Mouse (Mus musculus): Measurements from ENCODE around the gene Ugt2b1. TPM values are rescaled to one million over a fixed set of nuclear protein-coding genes. Genes with fewer than 3 reads are reported as not detected.

The Ugt2b1 gene
- total and polyA plus RNA-seq, 2 experiments: 81.8 to 562 TPM

DNA sequence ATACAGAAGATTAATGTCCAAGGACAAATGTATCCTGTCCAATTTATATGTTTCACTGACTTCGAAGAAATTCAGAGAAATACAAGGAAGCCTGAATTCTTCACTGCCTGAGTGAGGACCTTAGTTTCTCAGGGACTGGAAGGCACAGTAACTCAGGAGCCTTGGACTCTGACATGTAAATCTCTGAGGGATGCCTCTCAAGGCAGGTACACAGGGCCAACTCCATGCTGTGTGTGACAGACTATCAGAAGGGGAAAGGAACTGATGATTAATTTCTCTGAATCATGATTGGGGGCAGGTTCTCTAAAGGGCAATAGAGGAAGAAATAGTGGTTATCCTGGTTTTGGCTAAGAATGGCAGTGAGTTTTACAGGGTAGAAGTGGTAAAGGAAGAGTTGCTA lies 37.9 kb downstream of the Ugt2b1 start:
- no peak for DNase-seq (ENCODE audit: extremely low read depth, low read depth, low spot score)
- no peak overlapping the region for H3K27ac ChIP-seq (replicated peaks; ENCODE audit: insufficient read depth, low read depth, low read length)
- H3K4me1 ChIP-seq (ENCODE audit: control insufficient read depth, insufficient read depth, low read length): peaks cover 6% of the 10 kb centered on the region; the same call in 1 of the 2 replicates
- no peak overlapping the region for H3K4me3 ChIP-seq (ENCODE audit: insufficient read depth, low read depth, low read length)
- no peak for TF ChIP-seq CTCF (IDR thresholded peaks at IDR 0.05; ENCODE audit: low read depth, low read length)
- TF ChIP-seq POLR2A (IDR thresholded peaks at IDR 0.05; ENCODE audit: extremely low read depth, insufficient read depth, low read length): no peak
- no peaks in the 10 kb centered on the region for H3K79me2 ChIP-seq (ENCODE audit: control insufficient read depth, insufficient read depth, low read length)
- no peak overlapping the region for H3K9ac ChIP-seq (ENCODE audit: low read depth, low read length)
- H3K27me3 ChIP-seq (ENCODE audit: control insufficient read depth, insufficient read depth, low read length): no peaks in the 10 kb centered on the region
- 52% methylated on average over 1 of the region's 1 CpGs for WGBS
- peaks cover 33% of the 10 kb centered on the region for H3K36me3 ChIP-seq (ENCODE audit: control insufficient read depth, insufficient read depth, low read length)

- 54% methylated on average over 1 of the region's 1 CpGs for WGBS
- DNase-seq (ENCODE audit: extremely low read depth, low read depth, low spot score): no peak
- no peaks in the 10 kb centered on the region for H3K27me3 ChIP-seq (ENCODE audit: control insufficient read depth, insufficient read depth, low read length)
- no peak overlapping the region for H3K4me3 ChIP-seq (ENCODE audit: insufficient read depth, low read depth, low read length)
- no peak overlapping the region for H3K9ac ChIP-seq (ENCODE audit: low read depth, low read length)
- H3K27ac ChIP-seq (replicated peaks; ENCODE audit: insufficient read depth, low read depth, low read length): no peak overlapping the region
- peaks cover 6% of the 10 kb centered on the region; the same call in 1 of the 2 replicates for H3K4me1 ChIP-seq (ENCODE audit: control insufficient read depth, insufficient read depth, low read length)
- peaks cover 24% of the 10 kb centered on the region for H3K36me3 ChIP-seq (ENCODE audit: control insufficient read depth, insufficient read depth, low read length)
- no peak for TF ChIP-seq POLR2A (IDR thresholded peaks at IDR 0.05; ENCODE audit: extremely low read depth, insufficient read depth, low read length)
- no peak for TF ChIP-seq CTCF (IDR thresholded peaks at IDR 0.05; ENCODE audit: low read depth, low read length)
- H3K79me2 ChIP-seq (ENCODE audit: control insufficient read depth, insufficient read depth, low read length): no peaks in the 10 kb centered on the region
Measured at GRCm38 (mm10) chr5:86887081-86887480, 39.2 kb downstream of the Ugt2b1 start.

DNA sequence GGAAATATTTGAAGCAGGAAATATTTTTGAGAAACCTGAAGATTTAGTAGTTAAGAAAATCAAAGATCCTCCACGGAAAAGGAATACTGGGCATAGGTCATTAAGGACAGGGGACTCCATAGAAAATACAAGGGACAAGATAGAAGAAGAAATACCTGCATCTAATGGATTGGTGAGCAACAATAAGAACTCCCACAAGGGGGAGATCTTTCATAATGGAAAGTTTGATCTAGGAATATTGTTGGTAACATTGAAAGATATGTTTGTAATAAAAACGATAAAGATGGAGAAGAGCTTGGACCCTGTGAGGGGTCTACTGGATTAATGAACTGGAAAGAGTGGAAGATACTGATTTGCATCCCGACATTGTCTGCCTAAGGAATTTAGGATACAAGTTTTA lies 39.7 kb downstream of the Ugt2b1 start:
- peaks cover 6% of the 10 kb centered on the region; the same call in 1 of the 2 replicates for H3K4me1 ChIP-seq (ENCODE audit: control insufficient read depth, insufficient read depth, low read length)
- H3K9ac ChIP-seq (ENCODE audit: low read depth, low read length): no peak overlapping the region
- no peaks in the 10 kb centered on the region for H3K27me3 ChIP-seq (ENCODE audit: control insufficient read depth, insufficient read depth, low read length)
- no peaks in the 10 kb centered on the region for H3K79me2 ChIP-seq (ENCODE audit: control insufficient read depth, insufficient read depth, low read length)
- no peak overlapping the region for H3K27ac ChIP-seq (replicated peaks; ENCODE audit: insufficient read depth, low read depth, low read length)
- no peak overlapping the region for H3K4me3 ChIP-seq (ENCODE audit: insufficient read depth, low read depth, low read length)
- TF ChIP-seq POLR2A (IDR thresholded peaks at IDR 0.05; ENCODE audit: extremely low read depth, insufficient read depth, low read length) (no peak), CTCF (IDR thresholded peaks at IDR 0.05; ENCODE audit: low read depth, low read length) (peak; percentile 41; the same call in 1 of the 2 replicates)
- DNase-seq (ENCODE audit: extremely low read depth, low read depth, low spot score): peak; percentile 59
- WGBS: 17% methylated on average over 3 of the region's 3 CpGs
- H3K36me3 ChIP-seq (ENCODE audit: control insufficient read depth, insufficient read depth, low read length): peaks cover 22% of the 10 kb centered on the region

- no peak for TF ChIP-seq CTCF (IDR thresholded peaks at IDR 0.05; ENCODE audit: low read depth, low read length)
- no peak for TF ChIP-seq POLR2A (IDR thresholded peaks at IDR 0.05; ENCODE audit: extremely low read depth, insufficient read depth, low read length)
- no peaks in the 10 kb centered on the region for H3K27me3 ChIP-seq (ENCODE audit: control insufficient read depth, insufficient read depth, low read length)
- H3K79me2 ChIP-seq (ENCODE audit: control insufficient read depth, insufficient read depth, low read length): no peaks in the 10 kb centered on the region
- no peaks in the 10 kb centered on the region for H3K4me1 ChIP-seq (ENCODE audit: control insufficient read depth, insufficient read depth, low read length)
- 7% methylated on average over 1 of the region's 1 CpGs for WGBS
- no peak overlapping the region for H3K4me3 ChIP-seq (ENCODE audit: insufficient read depth, low read depth, low read length)
- no peaks in the 10 kb centered on the region for H3K36me3 ChIP-seq (ENCODE audit: control insufficient read depth, insufficient read depth, low read length)
- no peak for DNase-seq (ENCODE audit: extremely low read depth, low read depth, low spot score)
- H3K27ac ChIP-seq (replicated peaks; ENCODE audit: insufficient read depth, low read depth, low read length): no peak overlapping the region
- H3K9ac ChIP-seq (ENCODE audit: low read depth, low read length): no peak overlapping the region
Measured at GRCm38 (mm10) chr5:86871877-86872276, 54.5 kb downstream of the Ugt2b1 start.

Other genes with a start within 250 kb of the Ugt2b1 start
- 0.07 TPM in 1 of 2 replicates, not detected in the other for gene Tmprss11e, start 180.7 kb downstream of the Ugt2b1 start, total RNA-seq (2014; rRNA removed)
- not detected in 2 replicates for gene Tmprss11e, start 180.7 kb downstream of the Ugt2b1 start, polyA plus RNA-seq (2012; rRNA removed)
- gene Ythdc1, start 122.3 kb downstream of the Ugt2b1 start, total RNA-seq (2014; rRNA removed): 21.7 and 22.8 TPM in 2 replicates
- 4.8 and 6.3 TPM in 2 replicates for gene Ythdc1, start 122.3 kb downstream of the Ugt2b1 start, polyA plus RNA-seq (2012; rRNA removed)
- gene Ugt2b34, start 19.6 kb downstream of the Ugt2b1 start, total RNA-seq (2014; rRNA removed): 513 and 673 TPM in 2 replicates
- gene Ugt2b34, start 19.6 kb downstream of the Ugt2b1 start, polyA plus RNA-seq (2012; rRNA removed): 112 and 117 TPM in 2 replicates
- gene Ugt2b35, start 74.3 kb upstream of the Ugt2b1 start, total RNA-seq (2014; rRNA removed): 107 and 127 TPM in 2 replicates
- gene Ugt2b35, start 74.3 kb upstream of the Ugt2b1 start, polyA plus RNA-seq (2012; rRNA removed): 20.8 and 26.0 TPM in 2 replicates
- gene Ugt2b36, start 166.0 kb upstream of the Ugt2b1 start, total RNA-seq (2014; rRNA removed): 733 and 837 TPM in 2 replicates
- 177 and 205 TPM in 2 replicates for gene Ugt2b36, start 166.0 kb upstream of the Ugt2b1 start, polyA plus RNA-seq (2012; rRNA removed)
- 1,154 and 1,251 TPM in 2 replicates for gene Ugt2b5, start 213.8 kb upstream of the Ugt2b1 start, total RNA-seq (2014; rRNA removed)
- gene Ugt2b5, start 213.8 kb upstream of the Ugt2b1 start, polyA plus RNA-seq (2012; rRNA removed): 180 and 189 TPM in 2 replicates

Data from liver, adult 2 months (tissue).